7 mouse cellular contexts compared by ENCODE assay signal in the genomic region with DNA sequence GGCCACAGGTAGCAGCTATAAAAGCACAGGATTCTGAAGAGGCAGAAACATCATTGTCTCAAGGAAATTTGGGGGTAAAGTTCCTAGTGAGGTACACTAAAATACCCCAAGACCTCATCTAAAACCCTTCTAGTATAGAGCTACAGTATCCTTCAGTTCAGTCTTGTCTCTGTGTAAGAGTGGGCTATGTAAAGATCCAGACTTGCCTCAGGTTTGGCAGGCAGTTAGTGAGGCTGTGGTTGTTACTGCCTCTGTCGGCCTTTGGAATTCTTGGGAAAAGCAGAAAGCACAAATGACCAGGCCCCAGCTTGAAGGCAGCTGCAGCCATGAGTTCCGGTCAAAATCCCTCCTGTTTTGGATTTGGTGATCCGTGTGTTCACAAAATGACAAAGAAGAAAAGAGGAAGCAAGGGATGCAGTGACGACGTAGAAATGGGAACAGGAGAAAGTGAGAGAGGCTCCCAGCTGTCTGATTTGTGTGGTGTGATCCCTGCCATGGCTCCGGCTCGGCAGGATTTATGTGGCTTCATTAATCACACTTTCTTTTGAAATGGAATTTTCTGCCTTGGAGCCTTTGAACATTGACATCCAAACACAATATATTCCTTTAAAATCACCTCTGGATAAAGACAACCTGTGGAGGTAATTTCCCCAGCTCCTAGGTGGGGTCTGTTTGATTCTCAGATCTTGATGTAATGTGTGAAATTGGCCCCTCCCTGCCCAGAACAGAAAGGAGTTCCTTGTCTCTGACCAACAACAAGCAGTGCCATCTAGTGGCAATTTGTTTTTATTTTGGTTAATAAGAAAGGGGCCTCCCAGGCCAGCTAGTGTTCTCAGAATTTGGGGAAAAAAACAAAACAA.
A peak's percentile ranks its signal among the peaks of the same experiment; 100 is the strongest.
DNase-seq lines count a peak whose midpoint lies in the region; ATAC-seq and TF ChIP-seq lines count a peak whose summit lies in the region.

No protein-coding gene starts in this region.

- H3K9me3 ChIP-seq in E14TG2a.4 (ENCODE audit: low read length), result no peaks in the 10 kb centered on the region
- H3K9me3 ChIP-seq in heart, embryonic 10.5 days, result no peaks in the 10 kb centered on the region
- H3K9me3 ChIP-seq in midbrain, embryonic 12.5 days, result no peaks in the 10 kb centered on the region

- no peaks in the 10 kb centered on the region; the same call in 1 of the 2 replicates for H3K27me3 ChIP-seq in E14TG2a.4 (ENCODE audit: insufficient read depth, low read length)
- H3K27me3 ChIP-seq in heart, embryonic 10.5 days (ENCODE audit: insufficient read depth, poor library complexity, severe bottlenecking), result no peaks in the 10 kb centered on the region
- H3K27me3 ChIP-seq in midbrain, embryonic 12.5 days, result no peaks in the 10 kb centered on the region

- no peaks in the 10 kb centered on the region for H3K36me3 ChIP-seq in E14TG2a.4 (ENCODE audit: insufficient read depth, low read length)
- H3K36me3 ChIP-seq in heart, embryonic 10.5 days, result no peaks in the 10 kb centered on the region
- H3K36me3 ChIP-seq in midbrain, embryonic 12.5 days, result no peaks in the 10 kb centered on the region

- H3K4me1 ChIP-seq in E14TG2a.4 (replicated peaks; ENCODE audit: low read depth, low read length), result no peaks in the 10 kb centered on the region
- H3K4me1 ChIP-seq in heart, embryonic 10.5 days, result peaks cover 23% of the 10 kb centered on the region
- peaks cover 14% of the 10 kb centered on the region for H3K4me1 ChIP-seq in midbrain, embryonic 12.5 days

- DNase-seq in 3134 (ENCODE audit: extremely low read depth, insufficient read length, low spot score), result peak; percentile 26
- peak; percentile 41 to 57 for DNase-seq in cerebellum, postnatal 36 days
- DNase-seq in heart, embryonic 10.5 days (ENCODE audit: low spot score), result no peak
- DNase-seq in kidney, postnatal 4 days, result peak; percentile 28 to 58
- DNase-seq in spleen, adult 18-20 months, result no peak

- H3K27ac ChIP-seq in heart, embryonic 10.5 days, result peak overlapping the region; percentile 59; the same call in 1 of the 2 replicates
- H3K27ac ChIP-seq in midbrain, embryonic 12.5 days (replicated peaks), result 0 out of 2 replicates have a peak overlapping the region, but pooled peaks have one; percentile 42

- H3K4me3 ChIP-seq in E14TG2a.4 (replicated peaks; ENCODE audit: low read length), result no peak overlapping the region
- H3K4me3 ChIP-seq in heart, embryonic 10.5 days, result no peak overlapping the region
- no peak overlapping the region for H3K4me3 ChIP-seq in midbrain, embryonic 12.5 days

- peak; percentile 75 for ATAC-seq in midbrain, embryonic 12.5 days (ENCODE audit: low FRiP score, low read depth)

- TF ChIP-seq CTCF in E14TG2a.4 (conservative IDR thresholded peaks at IDR 0.05; ENCODE audit: low read length), result peak; percentile 34; the same call in 1 of the 2 replicates

- WGBS in heart, embryonic 10.5 days, result 45% methylated on average over 7 of the region's 7 CpGs
- 34% methylated on average over 7 of the region's 7 CpGs for WGBS in midbrain, embryonic 12.5 days

- no peak overlapping the region for H3K9ac ChIP-seq in midbrain, embryonic 12.5 days (replicated peaks)

- H3K4me2 ChIP-seq in midbrain, embryonic 12.5 days (replicated peaks), result no peak overlapping the region

Comparison
In these comparisons a context has a peak if more than half of its experiments do, and no peak if none do; other contexts are left out.
1. DNase-seq: peak in 3134 (single experiment), cerebellum, postnatal 36 days (2 of 2) and kidney, postnatal 4 days (2 of 2); none in heart, embryonic 10.5 days (single experiment) and spleen, adult 18-20 months (0 of 2).